Mouse (Mus musculus): ENCODE data around the gene Cadps2.

DNA sequence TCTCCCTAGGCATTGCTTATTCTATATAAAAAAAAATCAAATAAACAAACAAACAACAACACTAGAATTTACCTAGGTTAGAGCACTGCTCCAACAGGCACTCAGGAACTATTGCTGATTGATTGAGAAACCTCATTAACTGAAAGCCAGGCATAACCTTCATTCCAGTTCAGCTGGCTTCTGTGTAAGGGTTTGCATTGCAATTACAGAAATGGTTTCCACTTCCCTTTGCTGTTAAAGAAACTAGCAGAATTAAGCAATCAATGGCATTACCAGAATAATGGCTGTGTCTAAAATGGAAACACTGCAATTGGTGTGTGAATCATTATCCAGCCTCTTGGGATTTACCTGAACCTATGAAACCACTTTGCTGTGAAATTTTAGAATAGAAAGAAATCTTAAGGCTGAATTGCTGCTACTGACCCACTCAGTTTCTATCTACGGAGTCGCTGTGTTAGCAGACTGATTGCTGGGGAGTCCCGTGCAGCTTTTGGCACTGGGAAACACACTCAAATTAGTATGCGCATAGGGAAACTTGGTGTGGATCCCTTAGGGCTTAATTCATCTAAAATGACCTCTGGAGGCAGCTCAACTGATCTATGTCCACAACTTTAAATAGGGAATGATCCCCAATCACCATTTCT, 37.7 kb upstream of the Cadps2 start:
- TF ChIP-seq CTCF (IDR thresholded peaks at IDR 0.05; ENCODE audit: low read depth, low read length) (no peak), TAL1 (conservative IDR thresholded peaks at IDR 0.05; ENCODE audit: low read depth, low read length) (no peak), POLR2AphosphoS5 (IDR thresholded peaks at IDR 0.05; ENCODE audit: insufficient replicate concordance, low read depth, low read length) (no peak), GATA1 (IDR thresholded peaks at IDR 0.05; ENCODE audit: borderline replicate concordance, low read length) (no peak), GATA2 (IDR thresholded peaks at IDR 0.05; ENCODE audit: borderline replicate concordance, low read depth, low read length) (no peak)
